Mouse (Mus musculus) NIH3T3 (cell line): Measurements from ENCODE around the gene Gps2.

Experiments
- DNase-seq: peaks from one replicate; pipeline ENCODE4 v3.0.0-alpha.2; 2012; ENCODE audit warnings: low read depth

Gene Gps2

DNA sequence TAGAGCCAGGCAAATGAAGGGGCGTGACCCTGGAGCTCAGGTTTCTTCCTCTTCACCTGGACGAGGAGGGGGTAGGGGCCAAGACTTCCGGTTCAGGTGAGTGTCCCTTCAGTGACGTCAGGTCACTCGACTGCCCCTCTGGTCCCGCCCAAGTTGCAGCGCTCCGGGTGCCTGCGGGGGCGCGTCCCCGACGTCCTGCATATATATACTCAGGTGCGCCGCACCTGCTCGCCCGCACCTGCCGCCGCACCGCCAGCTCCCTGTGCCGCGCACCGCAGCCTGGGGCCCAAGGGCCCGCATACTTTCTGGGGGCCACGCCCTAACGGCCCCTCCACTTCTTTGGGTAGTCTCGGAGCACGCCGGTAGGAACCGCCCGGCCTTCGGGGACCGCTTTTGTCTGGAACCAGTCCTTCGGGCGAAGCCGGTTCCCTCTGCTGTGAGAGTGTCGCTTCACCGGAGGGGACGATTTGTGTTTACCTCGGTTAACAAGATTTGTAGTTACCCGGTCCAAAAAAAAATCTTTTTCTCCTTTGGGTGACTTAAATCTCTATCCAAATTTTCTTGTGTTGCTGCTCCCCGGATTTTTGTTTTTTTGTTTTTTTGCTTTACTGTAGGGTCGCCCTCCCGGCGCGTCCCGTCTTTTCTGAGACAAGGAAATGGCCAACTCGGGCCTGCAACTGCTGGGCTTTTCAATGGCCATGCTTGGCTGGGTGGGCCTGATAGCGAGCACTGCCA is 51.8 kb downstream of the Gps2 start:
- DNase-seq, result no peak
